Mouse (Mus musculus) lung, adult 2 months (tissue): ENCODE results near the gene Olfr523. TPM values are rescaled to one million over a fixed set of nuclear protein-coding genes. Genes with fewer than 3 reads are reported as not detected.

Experiments
- DNase-seq: peaks from one replicate; pipeline ENCODE4 v3.0.0; 2022
- H3K4me1 ChIP-seq: fragments of 200-500 bp; 2 replicates; pipeline ENCODE4 v1.6.1; 2011; ENCODE audit warnings: low read length; ENCODE audit not compliant: control insufficient read depth, insufficient read depth
- H3K4me3 ChIP-seq: fragments of 200-500 bp; replicated peaks from 2 replicates; pipeline ENCODE3; 2011; ENCODE audit warnings: low read depth, mild to moderate bottlenecking, control low read depth, low read length; ENCODE audit errors: extremely low read depth
- CTCF ChIP-seq: fragments of 200-500 bp; IDR thresholded peaks from 2 replicates; pipeline ENCODE4 v1.5.1; 2011; ENCODE audit warnings: mild to moderate bottlenecking, low read length, control low read depth; ENCODE audit not compliant: insufficient read depth
- POLR2A ChIP-seq: fragments of 200-500 bp; IDR thresholded peaks from 2 replicates; pipeline ENCODE4 v1.6.1; 2011; ENCODE audit warnings: low read depth, mild to moderate bottlenecking, control low read depth, low read length, borderline replicate concordance; ENCODE audit errors: extremely low read depth
- WGBS: fragments of 180-500 bp; shearing (Covaris S2); methylation state at CpG from one replicate; pipeline ENCODE4 v1.1.7; 2018; 5-methylcytosine and 5-hydroxymethylcytosine counted together
- polyA plus RNA-seq: library from polyadenylated mRNA; depleted of rRNA; stranded (reverse); fragments of >200 nt; gene quantifications from 2 replicates; pipeline ENCODE4 v1.2.3, GENCODE M21; 2012

Gene Olfr523
- polyA plus RNA-seq, 1 experiment = not detected

- 3% methylated on average over 39 of the region's 39 CpGs for WGBS
- peak within 1 kb of the TSS; percentile 99 for H3K4me3 ChIP-seq
- TF ChIP-seq POLR2A = peak; percentile 65; the same call in 1 of the 2 replicates
- no peak for TF ChIP-seq CTCF
- DNase-seq = peak; percentile 98
- H3K4me1 ChIP-seq = peaks cover 5% of the 10 kb centered on the region; the same call in 1 of the 2 replicates
Observed at GRCm38 (mm10) chr7:140137135-140138020, 35.6 kb upstream of the Olfr523 start, which contains the start of gene Mtg1. TSS of gene Mtg1 (plus strand) at chr7:140137564.

- no peak for DNase-seq
- H3K4me3 ChIP-seq = peak overlapping the region; percentile 99
- TF ChIP-seq POLR2A = no peak
- no peak for TF ChIP-seq CTCF
- H3K4me1 ChIP-seq = peaks cover 5% of the 10 kb centered on the region; the same call in 1 of the 2 replicates
- under 1% methylated on average over 8 of the region's 8 CpGs for WGBS
Observed at GRCm38 (mm10) chr7:140138021-140138310, 35.1 kb upstream of the Olfr523 start.

GRCm38 (mm10) chr7:140141350-140141749, 31.7 kb upstream of the Olfr523 start:
- DNase-seq = peak; percentile 54
- 2% methylated on average over 14 of the region's 14 CpGs for WGBS
- no peak for TF ChIP-seq POLR2A
- TF ChIP-seq CTCF = peak; percentile 92
- H3K4me3 ChIP-seq = no peak overlapping the region
- peaks cover 5% of the 10 kb centered on the region; the same call in 1 of the 2 replicates for H3K4me1 ChIP-seq

GRCm38 (mm10) chr7:140144550-140144949, 28.5 kb upstream of the Olfr523 start:
- Histone ChIP-seq H3K4me1 (no peaks in the 10 kb centered on the region), H3K4me3 (no peak overlapping the region)
- no peak for TF ChIP-seq CTCF
- no peak for TF ChIP-seq POLR2A
- no peak for DNase-seq
- WGBS = 87% methylated on average over 4 of the region's 4 CpGs

- TF ChIP-seq CTCF = no peak
- TF ChIP-seq POLR2A = no peak
- Histone ChIP-seq H3K4me1 (no peaks in the 10 kb centered on the region), H3K4me3 (no peak overlapping the region)
- 5% methylated on average over 28 of the region's 28 CpGs for WGBS
- DNase-seq = no peak
Observed at GRCm38 (mm10) chr7:140153383-140153782, 19.6 kb upstream of the Olfr523 start.

GRCm38 (mm10) chr7:140153829-140154217, 19.2 kb upstream of the Olfr523 start:
- no peaks in the 10 kb centered on the region for H3K4me1 ChIP-seq
- no peak for DNase-seq
- TF ChIP-seq POLR2A (no peak), CTCF (no peak)
- H3K4me3 ChIP-seq = no peak overlapping the region
- 22% methylated on average over 4 of the region's 4 CpGs for WGBS

- DNase-seq = no peak
- no peaks in the 10 kb centered on the region for H3K4me1 ChIP-seq
- WGBS = 8% methylated on average over 28 of the region's 28 CpGs
- no peak for TF ChIP-seq POLR2A
- H3K4me3 ChIP-seq = no peak within 1 kb of the TSS
Observed at GRCm38 (mm10) chr7:140154218-140154927, 18.6 kb upstream of the Olfr523 start, which contains the start of gene Sprn. TSS of gene Sprn (minus strand) at chr7:140154877.

GRCm38 (mm10) chr7:140160363-140160762, 12.7 kb upstream of the Olfr523 start:
- Histone ChIP-seq H3K4me3 (no peak overlapping the region), H3K4me1 (no peaks in the 10 kb centered on the region)
- no peak for DNase-seq
- TF ChIP-seq POLR2A = no peak
- TF ChIP-seq CTCF = no peak
- 77% methylated on average over 3 of the region's 3 CpGs for WGBS

- no peak within 1 kb of the TSS for H3K4me3 ChIP-seq
- 68% methylated on average over 7 of the region's 7 CpGs for WGBS
- no peaks in the 10 kb centered on the region for H3K4me1 ChIP-seq
- no peak for DNase-seq
- TF ChIP-seq POLR2A = no peak
- no peak for TF ChIP-seq CTCF
Observed at GRCm38 (mm10) chr7:140164664-140165063, 8.4 kb upstream of the Olfr523 start, which contains the start of gene Olfr522. TSS of gene Olfr522 (minus strand) at chr7:140164764.

GRCm38 (mm10) chr7:140167950-140168349, 5.1 kb upstream of the Olfr523 start:
- no peak for DNase-seq
- TF ChIP-seq CTCF (no peak), POLR2A (no peak)
- 61% methylated on average over 1 of the region's 1 CpGs for WGBS
- Histone ChIP-seq H3K4me1 (no peaks in the 10 kb centered on the region), H3K4me3 (no peak overlapping the region)
